Mouse (Mus musculus) olfactory bulb, adult 2 months (tissue): ENCODE results near the gene Oosp2. TPM values are rescaled to one million over a fixed set of nuclear protein-coding genes. Genes with fewer than 3 reads are reported as not detected.

Experiments used
- H3K27ac ChIP-seq: fragments of 200-500 bp; 2 replicates; pipeline ENCODE4 v1.5.1; 2012; ENCODE audit warnings: low read depth, low read length; ENCODE audit not compliant: insufficient read depth
- H3K4me1 ChIP-seq: fragments of 200-500 bp; 2 replicates; pipeline ENCODE4 v1.6.1; 2012; ENCODE audit warnings: low read length; ENCODE audit not compliant: control insufficient read depth, insufficient read depth
- H3K4me3 ChIP-seq: fragments of 200-500 bp; 2 replicates; pipeline ENCODE4 v1.5.1; 2012; ENCODE audit warnings: mild to moderate bottlenecking, low read depth, low read length, moderate library complexity; ENCODE audit not compliant: insufficient read depth
- CTCF ChIP-seq: fragments of 200-500 bp; IDR thresholded peaks from 2 replicates; pipeline ENCODE4 v1.5.1; 2012; ENCODE audit warnings: low read depth, mild to moderate bottlenecking, low read length, moderate library complexity; ENCODE audit not compliant: insufficient read depth
- POLR2A ChIP-seq: fragments of 200-500 bp; IDR thresholded peaks from 2 replicates; pipeline ENCODE4 v1.6.1; 2012; ENCODE audit warnings: mild to moderate bottlenecking, low read depth, low read length, moderate library complexity; ENCODE audit not compliant: insufficient read depth
- WGBS: fragments of 180-500 bp; shearing (Covaris S2); methylation state at CpG from one replicate; pipeline ENCODE4 v1.1.7; 2018; 5-methylcytosine and 5-hydroxymethylcytosine counted together
- polyA plus RNA-seq: library from polyadenylated mRNA; stranded (reverse); fragments of >200 nt; gene quantifications from 2 replicates; pipeline ENCODE4 v1.2.4, GENCODE M21; 2012; ENCODE audit warnings: low replicate concordance; ENCODE audit not compliant: missing spikeins, insufficient read depth, insufficient read length

Oosp2 gene
- polyA plus RNA-seq, 1 experiment, result not detected

DNA sequence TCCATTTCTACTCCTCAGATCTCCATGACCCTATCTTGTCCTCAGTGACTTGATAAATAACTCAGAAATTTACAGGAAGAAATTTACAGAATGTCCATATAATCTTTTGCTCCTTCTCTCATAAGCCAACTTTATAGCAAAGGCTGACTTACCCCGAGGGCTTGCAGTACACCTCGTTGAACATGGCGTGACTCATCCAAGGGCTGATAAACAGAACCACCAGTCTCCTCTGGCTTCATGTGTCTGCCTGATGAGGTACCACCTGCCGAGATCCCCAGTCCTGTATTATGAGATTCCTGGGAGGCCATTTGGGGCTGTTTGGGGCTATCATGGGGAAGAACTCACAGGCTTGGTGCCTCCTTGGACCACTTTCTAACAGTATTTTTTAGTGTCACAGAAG, 21.3 kb downstream of the Oosp2 start:
- no peak overlapping the region for H3K27ac ChIP-seq
- WGBS, result 84% methylated on average over 4 of the region's 4 CpGs
- TF ChIP-seq POLR2A (no peak), CTCF (no peak)

DNA sequence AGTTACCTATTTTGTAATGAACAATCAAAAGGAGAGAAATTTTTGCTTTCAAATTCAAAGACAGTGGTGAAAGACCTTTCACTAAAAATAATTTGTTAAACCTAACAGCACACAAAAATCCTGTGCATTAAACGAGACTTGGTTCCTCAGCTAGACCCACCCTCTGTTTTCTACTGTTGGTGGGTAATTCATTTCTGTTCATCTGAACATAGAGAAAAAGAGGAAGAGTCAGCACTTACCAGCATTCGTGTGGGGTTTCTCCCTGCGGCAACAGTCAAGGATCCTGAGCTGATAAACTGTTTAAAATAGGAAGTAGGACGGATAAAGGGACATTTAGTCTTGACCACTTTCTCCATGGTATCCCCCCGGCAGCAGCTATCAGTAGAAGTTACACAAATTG, 24.8 kb downstream of the Oosp2 start:
- H3K27ac ChIP-seq, result no peak overlapping the region
- 84% methylated on average over 5 of the region's 5 CpGs for WGBS
- no peaks in the 10 kb centered on the region for H3K4me1 ChIP-seq
- no peak overlapping the region for H3K4me3 ChIP-seq
- no peak for TF ChIP-seq POLR2A
- TF ChIP-seq CTCF, result no peak

More for the DNA sequence above, 21.3 kb downstream of the Oosp2 start:
- Histone ChIP-seq H3K4me1 (no peaks in the 10 kb centered on the region), H3K4me3 (no peak overlapping the region)

DNA sequence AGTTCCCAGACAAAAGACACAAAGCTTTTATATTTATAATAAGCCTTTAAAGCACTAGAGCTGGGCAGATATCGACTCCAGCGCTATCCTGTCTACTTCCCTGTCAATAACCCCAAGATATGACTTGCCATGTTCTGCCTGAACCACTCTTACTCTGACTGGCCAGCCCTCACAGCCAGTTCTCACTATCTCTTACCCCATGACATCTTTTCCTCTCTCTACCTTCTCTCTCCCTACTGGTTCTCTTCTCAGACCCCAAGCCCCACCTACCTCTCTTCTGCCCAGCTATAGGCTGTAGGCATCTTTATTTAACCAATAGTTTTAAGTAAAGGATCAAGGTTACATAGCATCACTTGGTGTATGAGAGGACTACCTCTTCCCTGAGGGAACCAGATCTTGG, 26.0 kb downstream of the Oosp2 start:
- 69% methylated on average over 2 of the region's 2 CpGs for whole genome bisulfite sequencing
- H3K4me1 ChIP-seq, result no peaks in the 10 kb centered on the region
- TF ChIP-seq CTCF (no peak), POLR2A (no peak)
- no peak overlapping the region for H3K4me3 ChIP-seq
- no peak overlapping the region for H3K27ac ChIP-seq

DNA sequence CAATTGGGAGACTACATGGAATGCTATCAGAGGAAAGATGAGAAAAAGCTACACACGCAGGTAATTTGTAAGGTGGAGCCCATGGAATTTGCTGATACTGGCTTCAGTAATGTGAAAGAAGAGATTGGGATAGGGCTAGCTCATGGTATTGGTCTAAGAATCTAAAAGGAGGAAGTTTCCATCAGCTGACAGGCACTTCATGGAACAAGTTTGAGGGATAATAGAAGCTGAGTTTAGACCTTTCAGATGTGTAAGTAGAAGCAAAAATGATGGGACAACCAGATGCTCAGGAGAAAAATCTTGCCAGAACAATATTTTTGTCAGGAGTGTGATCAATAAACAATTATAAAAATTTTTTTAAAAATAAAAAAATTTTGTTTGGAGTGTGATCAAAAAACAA, 26.6 kb downstream of the Oosp2 start:
- no peak for TF ChIP-seq POLR2A
- Histone ChIP-seq H3K4me1 (no peaks in the 10 kb centered on the region), H3K4me3 (no peak overlapping the region), H3K27ac (no peak overlapping the region)
- 91% methylated on average over 1 of the region's 1 CpGs for WGBS

DNA sequence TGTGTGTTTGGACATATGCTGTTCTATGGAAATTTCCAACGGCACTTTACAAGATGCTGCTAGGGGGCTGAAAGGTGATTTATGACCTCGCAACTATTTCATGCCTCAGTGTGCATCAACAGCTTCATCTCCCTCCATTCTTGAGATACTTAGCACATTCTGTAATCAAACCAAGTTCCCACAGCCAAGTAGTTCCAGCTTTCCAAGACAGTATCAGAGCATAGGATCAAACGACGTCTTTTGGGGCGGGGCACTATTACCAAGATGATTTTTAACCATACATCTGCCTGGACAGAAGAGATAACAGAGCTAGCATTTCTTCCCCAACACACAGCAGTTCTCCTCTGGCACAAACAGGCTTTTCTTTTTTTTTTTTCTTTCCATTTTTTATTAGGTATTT, 35.1 kb downstream of the Oosp2 start:
- no peaks in the 10 kb centered on the region for H3K4me1 ChIP-seq
- H3K27ac ChIP-seq, result no peak overlapping the region
- no peak for TF ChIP-seq POLR2A
- TF ChIP-seq CTCF, result no peak
- WGBS, result 78% methylated on average over 5 of the region's 5 CpGs
- H3K4me3 ChIP-seq, result no peak overlapping the region

DNA sequence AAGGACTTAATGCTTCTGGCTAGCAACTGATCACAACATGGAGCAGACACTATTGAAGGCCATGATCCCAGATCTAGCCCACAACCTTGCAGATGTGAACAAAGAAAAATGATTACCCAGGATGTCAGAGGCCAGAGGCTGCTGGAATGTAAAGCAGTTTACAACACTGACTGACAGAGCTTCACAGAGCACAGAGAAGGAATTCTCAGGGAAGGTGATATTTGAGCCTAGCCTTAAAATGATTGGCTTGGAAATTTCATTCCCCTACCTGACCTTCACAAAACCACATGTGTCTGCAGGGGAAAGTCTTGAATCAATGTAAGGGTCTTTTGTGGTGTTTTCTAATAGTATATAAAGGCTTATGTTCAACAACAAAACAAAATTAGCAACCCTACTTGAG, 35.6 kb downstream of the Oosp2 start:
- no peak overlapping the region for H3K4me3 ChIP-seq
- no peaks in the 10 kb centered on the region for H3K4me1 ChIP-seq
- no peak overlapping the region for H3K27ac ChIP-seq
- TF ChIP-seq POLR2A (no peak), CTCF (no peak)

GRCm38 (mm10) chr19:11623551-11623950, 36.8 kb downstream of the Oosp2 start, which contains the start of gene Ms4a2:
Gene Ms4a2 (minus strand): TSS chr19:11623719.
- Histone ChIP-seq H3K4me3 (no peak within 1 kb of the TSS), H3K4me1 (no peaks in the 10 kb centered on the region), H3K27ac (no peak within 1 kb of the TSS)
- WGBS, result 94% methylated on average over 2 of the region's 2 CpGs
- TF ChIP-seq CTCF (no peak), POLR2A (no peak)

DNA sequence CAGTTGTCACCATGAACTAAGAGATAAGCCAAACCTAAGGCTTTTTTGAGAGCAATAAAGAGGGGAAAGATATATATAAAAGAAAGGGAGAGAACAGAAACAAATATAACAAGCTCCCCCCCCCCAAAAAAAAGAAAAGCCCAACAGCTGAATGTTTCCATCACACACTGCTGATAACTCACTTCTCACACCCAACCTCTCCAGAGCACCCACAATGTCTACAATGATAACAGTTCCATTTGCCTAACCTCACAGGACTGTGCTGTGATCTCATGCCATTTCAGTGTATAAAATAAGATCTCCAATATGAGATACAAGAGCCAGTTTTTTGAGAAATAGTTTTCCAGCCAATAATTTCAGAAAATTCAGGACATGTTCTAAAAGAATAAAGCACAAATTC, 42.4 kb downstream of the Oosp2 start:
- TF ChIP-seq POLR2A (no peak), CTCF (no peak)
- Histone ChIP-seq H3K4me1 (no peaks in the 10 kb centered on the region), H3K27ac (no peak overlapping the region), H3K4me3 (no peak overlapping the region)

GRCm38 (mm10) chr19:11614805-11615204, 45.6 kb downstream of the Oosp2 start:
- 67% methylated on average over 2 of the region's 2 CpGs for WGBS
- TF ChIP-seq CTCF (no peak), POLR2A (no peak)
- Histone ChIP-seq H3K4me1 (no peaks in the 10 kb centered on the region), H3K4me3 (no peak overlapping the region), H3K27ac (no peak overlapping the region)

GRCm38 (mm10) chr19:11613776-11614443, 46.4 kb downstream of the Oosp2 start:
- TF ChIP-seq CTCF, result no peak
- no peak for TF ChIP-seq POLR2A
- H3K4me3 ChIP-seq, result no peak overlapping the region
- no peaks in the 10 kb centered on the region for H3K4me1 ChIP-seq
- no peak overlapping the region for H3K27ac ChIP-seq
- 51% methylated on average over 8 of the region's 8 CpGs for WGBS
